Mouse (Mus musculus) lung, adult 2 months (tissue): ENCODE measurements around the gene Tacstd2.

Source experiments
- CTCF ChIP-seq: fragments of 200-500 bp; IDR thresholded peaks from 2 replicates; pipeline ENCODE4 v1.5.1; 2011; ENCODE audit warnings: mild to moderate bottlenecking, low read length, control low read depth; ENCODE audit not compliant: insufficient read depth
- POLR2A ChIP-seq: fragments of 200-500 bp; IDR thresholded peaks from 2 replicates; pipeline ENCODE4 v1.6.1; 2011; ENCODE audit warnings: low read depth, mild to moderate bottlenecking, control low read depth, low read length, borderline replicate concordance; ENCODE audit errors: extremely low read depth

- no peak for TF ChIP-seq CTCF
- no peak for TF ChIP-seq POLR2A
Observed at GRCm38 (mm10) chr6:67526356-67526755, 9.2 kb downstream of the Tacstd2 start.
